15 mouse cellular contexts compared by ENCODE assay signal in the genomic region with DNA sequence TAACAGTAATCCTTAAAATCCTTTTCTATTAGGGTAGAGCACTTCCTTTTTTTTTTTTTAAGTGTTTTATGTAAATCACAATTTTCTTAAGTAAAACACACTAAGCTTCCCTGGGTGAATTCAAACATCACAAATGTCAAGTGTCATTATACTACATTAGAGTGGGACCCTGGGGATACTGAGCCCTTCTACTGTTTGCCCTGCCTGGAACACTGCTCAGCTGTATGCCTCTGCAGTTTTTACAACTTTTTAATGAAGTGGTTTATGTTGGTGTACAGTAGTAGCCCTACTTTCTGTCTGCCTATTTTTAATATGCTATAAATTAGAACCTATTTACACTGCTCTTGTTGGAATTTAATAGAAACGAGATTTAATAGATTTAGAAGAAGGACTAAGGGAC. TPM values are rescaled to one million over a fixed set of nuclear protein-coding genes. Genes with fewer than 3 reads are reported as not detected.
DNase-seq lines count a peak whose midpoint lies in the region; ATAC-seq lines count a peak whose summit lies in the region.
"Had no signal": no experiment of that assay in that cellular context is flagged by ENCODE, and none has a peak within 500 bp of the region (broad histone marks: within the 10 kb centered on the region; RNA-seq: fewer than 3 reads in every experiment).

No protein-coding gene starts in this region.

- H3K9ac ChIP-seq in forebrain, embryonic 12.5 days: no peak overlapping the region
- no peak overlapping the region for H3K9ac ChIP-seq in heart, embryonic 15.5 days
- H3K9ac ChIP-seq in limb, embryonic 12.5 days (replicated peaks): no peak overlapping the region
- no peak overlapping the region for H3K9ac ChIP-seq in liver, embryonic 11.5 days (ENCODE audit: low read depth, low read length)
- H3K9ac ChIP-seq: embryonic facial prominence, embryonic 13.5 days; liver, embryonic 15.5 days had no signal

- 0 out of 2 replicates have a peak, but pooled peaks have one; percentile 39 for ATAC-seq in forebrain, embryonic 12.5 days (ENCODE audit: low FRiP score)
- no peak for ATAC-seq in heart, embryonic 15.5 days (replicated peaks; ENCODE audit: insufficient number of reproducible peaks, insufficient read depth, low FRiP score, low read depth)
- 0 out of 2 replicates have a peak, but pooled peaks have one; percentile 56 for ATAC-seq in limb, embryonic 12.5 days (ENCODE audit: insufficient number of reproducible peaks, insufficient read depth, low FRiP score, low TSS enrichment, low read depth)
- no peak for ATAC-seq in liver, embryonic 11.5 days (replicated peaks; ENCODE audit: low FRiP score)

- no peak overlapping the region for H3K4me2 ChIP-seq in forebrain, embryonic 12.5 days
- peak overlapping the region; percentile 9; the same call in 1 of the 2 replicates for H3K4me2 ChIP-seq in heart, embryonic 15.5 days
- H3K4me2 ChIP-seq in limb, embryonic 12.5 days: no peak overlapping the region
- H3K4me2 ChIP-seq in liver, embryonic 11.5 days: no peak overlapping the region
- H3K4me2 ChIP-seq: embryonic facial prominence, embryonic 13.5 days had no signal

- no peaks in the 10 kb centered on the region for H3K9me3 ChIP-seq in forebrain, embryonic 12.5 days
- H3K9me3 ChIP-seq in forebrain, embryonic 10.5 days: no peaks in the 10 kb centered on the region
- no peaks in the 10 kb centered on the region for H3K9me3 ChIP-seq in heart, embryonic 15.5 days (replicated peaks)
- H3K9me3 ChIP-seq in limb, embryonic 12.5 days: no peaks in the 10 kb centered on the region
- H3K9me3 ChIP-seq in limb, embryonic 10.5 days (replicated peaks): no peaks in the 10 kb centered on the region
- no peaks in the 10 kb centered on the region for H3K9me3 ChIP-seq in liver, embryonic 11.5 days (ENCODE audit: control insufficient read depth, low read length)
- H3K9me3 ChIP-seq: embryonic facial prominence, embryonic 13.5 days; liver, embryonic 15.5 days had no signal

- peaks cover 25% of the 10 kb centered on the region for H3K36me3 ChIP-seq in forebrain, embryonic 12.5 days (replicated peaks)
- no peaks in the 10 kb centered on the region; the same call in 1 of the 2 replicates for H3K36me3 ChIP-seq in forebrain, embryonic 10.5 days (replicated peaks)
- H3K36me3 ChIP-seq in heart, embryonic 15.5 days: peaks cover 4% of the 10 kb centered on the region; the same call in 1 of the 2 replicates
- H3K36me3 ChIP-seq in limb, embryonic 12.5 days: no peaks in the 10 kb centered on the region
- H3K36me3 ChIP-seq in limb, embryonic 10.5 days: no peaks in the 10 kb centered on the region
- no peaks in the 10 kb centered on the region for H3K36me3 ChIP-seq in liver, embryonic 11.5 days (ENCODE audit: control insufficient read depth, insufficient read depth, low read length)
- H3K36me3 ChIP-seq: embryonic facial prominence, embryonic 13.5 days; liver, embryonic 15.5 days had no signal

- no peak overlapping the region for H3K27ac ChIP-seq in forebrain, embryonic 12.5 days
- H3K27ac ChIP-seq in forebrain, embryonic 10.5 days: no peak overlapping the region
- H3K27ac ChIP-seq in heart, embryonic 15.5 days: peak overlapping the region; percentile 90
- no peak overlapping the region for H3K27ac ChIP-seq in limb, embryonic 12.5 days
- H3K27ac ChIP-seq in limb, embryonic 10.5 days: no peak overlapping the region
- H3K27ac ChIP-seq in liver, embryonic 11.5 days (ENCODE audit: low read depth, low read length): peak overlapping the region; percentile 34; the same call in 1 of the 2 replicates
- H3K27ac ChIP-seq: embryonic facial prominence, embryonic 13.5 days had no signal

- H3K4me1 ChIP-seq in forebrain, embryonic 12.5 days: peaks cover 21% of the 10 kb centered on the region
- peaks cover 26% of the 10 kb centered on the region for H3K4me1 ChIP-seq in forebrain, embryonic 10.5 days
- H3K4me1 ChIP-seq in heart, embryonic 15.5 days (replicated peaks): peaks cover 55% of the 10 kb centered on the region
- H3K4me1 ChIP-seq in limb, embryonic 12.5 days (replicated peaks): peaks cover 6% of the 10 kb centered on the region; the same call in 1 of the 2 replicates
- peaks cover 6% of the 10 kb centered on the region; the same call in 1 of the 2 replicates for H3K4me1 ChIP-seq in limb, embryonic 10.5 days
- peaks cover 45% of the 10 kb centered on the region for H3K4me1 ChIP-seq in liver, embryonic 11.5 days (replicated peaks; ENCODE audit: control insufficient read depth, insufficient read depth, low read length)

- intact Hi-C loops in heart, postnatal 36 days (cut with DNase I): no loop called here

- DNase-seq in forebrain, embryonic 10.5 days (ENCODE audit: extremely low spot score, low spot score): no peak
- no peak for DNase-seq in heart, postnatal 36 days
- no peak for DNase-seq in limb, embryonic 10.5 days (ENCODE audit: low spot score)
- no peak for DNase-seq in liver, embryonic 11.5 days (ENCODE audit: low spot score)
- DNase-seq in urinary bladder, postnatal 36 days (ENCODE audit: low spot score in 2 of 2): no peak
- DNase-seq: cerebellum, adult 2 months; kidney, postnatal 10 days; layer of hippocampus, adult 9-11 months had no signal

- H3K4me3 ChIP-seq in forebrain, embryonic 12.5 days (replicated peaks): no peak overlapping the region
- no peak overlapping the region for H3K4me3 ChIP-seq in forebrain, embryonic 10.5 days
- H3K4me3 ChIP-seq in heart, embryonic 15.5 days: no peak overlapping the region
- no peak overlapping the region for H3K4me3 ChIP-seq in limb, embryonic 12.5 days (replicated peaks)
- no peak overlapping the region for H3K4me3 ChIP-seq in limb, embryonic 10.5 days
- H3K4me3 ChIP-seq in liver, embryonic 11.5 days (ENCODE audit: low read depth, low read length): no peak overlapping the region
- H3K4me3 ChIP-seq: embryonic facial prominence, embryonic 13.5 days; liver, embryonic 15.5 days had no signal

- peaks cover 53% of the 10 kb centered on the region for H3K27me3 ChIP-seq in forebrain, embryonic 12.5 days
- H3K27me3 ChIP-seq in forebrain, embryonic 10.5 days (ENCODE audit: poor library complexity, severe bottlenecking): peaks cover 83% of the 10 kb centered on the region
- no peaks in the 10 kb centered on the region for H3K27me3 ChIP-seq in heart, embryonic 15.5 days
- no peaks in the 10 kb centered on the region for H3K27me3 ChIP-seq in limb, embryonic 12.5 days
- no peaks in the 10 kb centered on the region for H3K27me3 ChIP-seq in limb, embryonic 10.5 days (ENCODE audit: low read depth, poor library complexity, severe bottlenecking)
- no peaks in the 10 kb centered on the region for H3K27me3 ChIP-seq in liver, embryonic 11.5 days (replicated peaks; ENCODE audit: control insufficient read depth, insufficient read depth, low read length)
- H3K27me3 ChIP-seq: embryonic facial prominence, embryonic 13.5 days; liver, embryonic 15.5 days had no signal

- WGBS in forebrain, embryonic 12.5 days: 90% methylated on average over 1 of the region's 1 CpGs
- WGBS in forebrain, embryonic 10.5 days: 67% methylated on average over 1 of the region's 1 CpGs
- 38% methylated on average over 1 of the region's 1 CpGs for WGBS in heart, embryonic 15.5 days
- WGBS in limb, embryonic 12.5 days: 41% methylated on average over 1 of the region's 1 CpGs
- 78% methylated on average over 1 of the region's 1 CpGs for WGBS in limb, embryonic 10.5 days
- 45% methylated on average over 1 of the region's 1 CpGs for WGBS in liver, embryonic 11.5 days

RNA-seq across cellular contexts. Expression of gene Rtp4, which starts 22.2 kb away (rescaled TPM):
- polyA plus RNA-seq in forebrain, embryonic 12.5 days (2016; fragmentation: Nextera tagmentation; extraction: Ambion mirVana): 2.0 and 2.5 TPM in 2 replicates
- 0.44 and 0.64 TPM in 2 replicates for polyA plus RNA-seq in forebrain, embryonic 10.5 days (2016; fragmentation: Nextera tagmentation; extraction: Ambion mirVana)
- polyA plus RNA-seq in heart, embryonic 15.5 days (2015; fragmentation: Nextera tagmentation; extraction: Ambion mirVana): 8.4 and 10.6 TPM in 2 replicates
- 10 to 100 TPM in 1 of 2 experiments, 1 to 10 TPM in 1; 6.5 to 11.9 TPM for total RNA-seq in heart, postnatal 36 days (2021)
- 3.0 and 3.1 TPM in 2 replicates for polyA plus RNA-seq in limb, embryonic 12.5 days (2016; fragmentation: Nextera tagmentation; extraction: Ambion mirVana)
- polyA plus RNA-seq in limb, embryonic 10.5 days (2016; fragmentation: Nextera tagmentation; extraction: Ambion mirVana): 0.85 and 0.98 TPM in 2 replicates
- 4.2 and 4.6 TPM in 2 replicates for polyA plus RNA-seq in liver, embryonic 11.5 days (2014; fragmentation: Nextera tagmentation; extraction: Ambion mirVana)

RNA-seq across cellular contexts. Expression of gene Masp1, which starts 22.7 kb away (rescaled TPM):
- polyA plus RNA-seq in forebrain, embryonic 12.5 days (2016; fragmentation: Nextera tagmentation; extraction: Ambion mirVana): 37.1 and 42.4 TPM in 2 replicates
- 4.7 and 7.4 TPM in 2 replicates for polyA plus RNA-seq in forebrain, embryonic 10.5 days (2016; fragmentation: Nextera tagmentation; extraction: Ambion mirVana)
- polyA plus RNA-seq in heart, embryonic 15.5 days (2015; fragmentation: Nextera tagmentation; extraction: Ambion mirVana): 13.1 and 14.0 TPM in 2 replicates
- total RNA-seq in heart, postnatal 36 days (2021): 10 to 100 TPM; 16.9 to 17.3 TPM
- polyA plus RNA-seq in limb, embryonic 12.5 days (2016; fragmentation: Nextera tagmentation; extraction: Ambion mirVana): 4.0 and 4.4 TPM in 2 replicates
- 3.7 and 3.8 TPM in 2 replicates for polyA plus RNA-seq in limb, embryonic 10.5 days (2016; fragmentation: Nextera tagmentation; extraction: Ambion mirVana)
- 21.6 and 23.1 TPM in 2 replicates for polyA plus RNA-seq in liver, embryonic 11.5 days (2014; fragmentation: Nextera tagmentation; extraction: Ambion mirVana)
- total RNA-seq: granulocyte monocyte progenitor cell, adult 5-6 weeks; megakaryocyte progenitor cell, adult 5-6 weeks had no signal

Comparison
In these comparisons a context has a peak if more than half of its experiments do, and no peak if none do; other contexts are left out.
1. ATAC-seq: peak in forebrain, embryonic 12.5 days (single experiment) and limb, embryonic 12.5 days (single experiment); none in heart, embryonic 15.5 days (single experiment) and liver, embryonic 11.5 days (single experiment).
2. H3K27ac ChIP-seq: peak in heart, embryonic 15.5 days (single experiment) and liver, embryonic 11.5 days (single experiment); none in forebrain, embryonic 12.5 days (single experiment), forebrain, embryonic 10.5 days (single experiment), limb, embryonic 12.5 days (single experiment) and limb, embryonic 10.5 days (single experiment).